Mouse (Mus musculus): ENCODE data around the gene Kcnc3.

DNA sequence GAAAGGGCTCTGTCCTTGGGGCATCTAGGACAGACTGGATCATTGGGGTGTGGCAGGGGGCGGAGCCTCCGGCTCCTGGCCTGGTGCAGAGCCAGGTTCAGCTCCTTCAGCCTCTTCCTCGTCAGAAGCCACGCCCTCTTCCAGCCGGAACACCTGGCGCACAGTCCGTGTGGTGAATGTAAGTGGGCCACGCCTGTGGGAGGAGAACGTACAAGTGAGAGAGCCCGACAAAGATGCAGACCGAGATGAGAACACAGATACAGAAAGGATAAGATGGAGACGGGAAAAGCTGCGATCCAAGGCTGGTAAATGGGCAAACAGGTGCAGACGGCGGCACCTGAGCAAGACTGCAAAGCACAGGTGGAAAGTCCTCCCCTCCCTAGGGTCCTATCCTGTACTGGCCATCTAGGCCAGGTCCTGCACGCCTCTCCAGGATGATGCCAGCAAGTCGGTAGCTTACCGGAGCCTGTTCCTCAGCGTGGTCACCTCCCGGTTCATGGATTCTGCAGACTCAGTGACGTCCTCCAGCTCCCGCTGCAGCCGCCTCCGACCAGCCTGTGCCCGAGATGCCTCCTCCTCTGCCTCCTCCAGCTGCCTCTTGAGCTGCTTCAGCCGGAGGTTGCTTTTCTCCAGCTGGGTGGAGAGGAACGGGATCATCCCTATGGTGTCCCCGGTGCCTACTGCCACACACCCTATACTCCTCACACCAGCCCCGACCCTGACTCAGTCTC lies 15.9 kb downstream of the Kcnc3 start:
- TF ChIP-seq TAL1 (IDR thresholded peaks at IDR 0.05; ENCODE audit: low read length) (no peak), GATA1 (IDR thresholded peaks at IDR 0.05; ENCODE audit: low read length) (no peak)
